Mouse (Mus musculus) heart, embryonic 10.5 days (tissue): ENCODE data around the gene Hist2h2ac. TPM values are rescaled to one million over a fixed set of nuclear protein-coding genes. Genes with fewer than 3 reads are reported as not detected.
"Not testable (repeated sequence)": the region's sequence is repeated elsewhere in the genome, so short reads cannot be mapped to it uniquely, and the experiment has no call there.

ENCODE experiments used
- DNase-seq: peaks from one replicate; pipeline ENCODE4 v3.0.0-alpha.2; 2017; ENCODE audit warnings: low spot score
- H3K27ac ChIP-seq: fragments of 300-500 bp; sonication (generic); 2 replicates; pipeline ENCODE4 v1.5.1; 2016; ENCODE audit warnings: mild to moderate bottlenecking
- H3K27me3 ChIP-seq: fragments of 300-500 bp; sonication (generic); 2 replicates; pipeline ENCODE4 v1.6.1; 2016; ENCODE audit warnings: mild to moderate bottlenecking; ENCODE audit not compliant: poor library complexity, insufficient read depth, severe bottlenecking
- H3K36me3 ChIP-seq: fragments of 300-500 bp; sonication (generic); 2 replicates; pipeline ENCODE4 v1.6.1; 2016; ENCODE audit warnings: mild to moderate bottlenecking, moderate library complexity
- H3K4me1 ChIP-seq: fragments of 300-500 bp; sonication (generic); 2 replicates; pipeline ENCODE4 v1.6.1; 2016; ENCODE audit warnings: mild to moderate bottlenecking
- H3K4me3 ChIP-seq: fragments of 300-500 bp; sonication (generic); 2 replicates; pipeline ENCODE4 v1.5.1; 2016; ENCODE audit warnings: mild to moderate bottlenecking, moderate library complexity
- H3K9me3 ChIP-seq: fragments of 300-500 bp; sonication (generic); 2 replicates; pipeline ENCODE4 v1.6.1; 2016; ENCODE audit warnings: mild to moderate bottlenecking, moderate library complexity
- WGBS: fragments of 180-500 bp; shearing (Covaris S2); methylation state at CpG from one replicate; pipeline ENCODE4 v1.1.7; 2016; 5-methylcytosine and 5-hydroxymethylcytosine counted together
- polyA plus RNA-seq: library from polyadenylated mRNA; unstranded; fragments of >200 nt; fragmentation: Nextera tagmentation; extraction: Ambion mirVana; gene quantifications from 2 replicates; pipeline ENCODE4 v1.2.1, GENCODE M21; 2016

Hist2h2ac gene
- polyA plus RNA-seq, 1 experiment from 2014 or later = 8.2 TPM

- H3K27ac ChIP-seq = peak within 1 kb of the TSS; percentile 95
- not testable (repeated sequence) for H3K9me3 ChIP-seq, H3K27me3 ChIP-seq, H3K36me3 ChIP-seq
- WGBS = under 1% methylated on average over 43 of the region's 88 CpGs
- peak within 1 kb of the TSS; percentile 59 for H3K4me3 ChIP-seq
- peaks cover 37% of the 10 kb centered on the region for H3K4me1 ChIP-seq
- peak; percentile 93 for DNase-seq
Observed at GRCm38 (mm10) chr3:96245003-96245886, 24.6 kb upstream of the Hist2h2ac start, which contains the start of gene Hist2h2aa1. Gene Hist2h2aa1, plus strand, starts transcription at chr3:96245497.

GRCm38 (mm10) chr3:96243921-96244572 is 23.4 kb upstream of the Hist2h2ac start:
- H3K27ac ChIP-seq = peak overlapping the region; percentile 95
- H3K4me1 ChIP-seq = peaks cover 35% of the 10 kb centered on the region
- H3K9me3 ChIP-seq = no peaks in the 10 kb centered on the region
- WGBS = 73% methylated on average over 7 of the region's 7 CpGs
- DNase-seq = no peak
- no peaks in the 10 kb centered on the region for H3K27me3 ChIP-seq
- no peaks in the 10 kb centered on the region for H3K36me3 ChIP-seq
- peak overlapping the region; percentile 59 for H3K4me3 ChIP-seq

DNA sequence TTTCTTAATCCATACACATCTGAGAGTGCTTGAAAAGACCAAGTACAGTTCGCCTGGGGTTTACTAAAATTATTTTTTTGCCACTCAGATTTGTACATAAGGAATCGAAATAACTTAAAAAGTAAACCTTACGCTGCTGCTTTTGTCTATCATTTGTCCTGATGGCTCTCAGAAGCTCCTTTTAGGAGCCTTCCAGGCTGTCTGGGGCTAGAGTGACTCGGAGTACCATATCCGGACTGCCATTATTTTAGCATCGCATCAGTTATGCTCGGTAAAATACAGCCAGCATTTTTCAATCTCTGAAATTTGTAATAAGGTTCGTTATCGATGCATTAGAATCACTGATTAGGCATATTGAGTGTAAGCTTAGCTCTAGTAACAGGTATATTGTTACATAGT is 20.1 kb upstream of the Hist2h2ac start:
- no peaks in the 10 kb centered on the region for H3K9me3 ChIP-seq
- WGBS = 83% methylated on average over 9 of the region's 9 CpGs
- no peaks in the 10 kb centered on the region for H3K27me3 ChIP-seq
- H3K27ac ChIP-seq = peak overlapping the region; percentile 82
- no peaks in the 10 kb centered on the region for H3K36me3 ChIP-seq
- H3K4me1 ChIP-seq = peaks cover 27% of the 10 kb centered on the region
- DNase-seq = no peak
- H3K4me3 ChIP-seq = peak overlapping the region; percentile 31

DNA sequence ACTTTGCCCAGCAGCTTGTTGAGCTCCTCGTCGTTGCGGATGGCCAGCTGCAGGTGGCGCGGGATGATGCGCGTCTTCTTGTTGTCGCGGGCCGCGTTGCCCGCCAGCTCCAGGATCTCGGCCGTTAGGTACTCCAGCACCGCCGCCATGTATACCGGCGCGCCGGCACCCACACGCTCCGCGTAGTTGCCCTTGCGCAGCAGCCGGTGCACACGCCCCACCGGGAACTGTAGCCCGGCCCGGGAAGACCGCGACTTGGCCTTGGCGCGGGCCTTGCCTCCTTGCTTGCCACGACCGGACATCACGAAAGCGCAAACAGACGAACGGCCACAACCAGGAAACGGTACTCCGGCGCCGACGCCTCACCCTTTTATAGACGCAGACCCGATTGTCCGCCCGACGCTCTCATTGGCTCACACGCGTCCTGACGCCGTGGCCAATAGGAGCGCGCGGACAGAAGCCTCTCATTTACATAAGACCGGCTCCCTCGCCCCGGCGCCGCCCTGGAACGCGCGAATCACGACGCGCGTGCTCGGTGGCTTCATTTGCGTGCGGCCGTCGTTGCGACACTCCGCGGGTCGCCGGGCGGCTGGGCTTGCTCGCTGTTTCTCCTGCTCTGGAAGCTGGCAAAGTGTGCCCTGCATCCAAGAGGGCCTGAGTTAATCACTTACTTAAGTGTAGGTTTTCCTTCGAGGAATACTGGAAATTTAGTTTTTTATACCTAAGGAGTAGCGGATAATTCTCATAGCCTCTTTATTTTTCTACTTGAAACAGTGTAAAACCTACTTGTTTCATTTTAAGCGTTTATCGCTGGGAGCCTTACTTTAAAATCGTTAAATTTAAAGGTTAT is 19.5 kb upstream of the Hist2h2ac start, which contains the start of gene Hist2h2aa2:
Gene Hist2h2aa2 (minus strand): TSS at position 328 of the 850 bp plus-strand sequence.
- H3K36me3 ChIP-seq, H3K9me3 ChIP-seq, H3K27me3 ChIP-seq: not testable (repeated sequence)
- 4% methylated on average over 31 of the region's 85 CpGs for WGBS
- peak within 1 kb of the TSS; percentile 82 for H3K27ac ChIP-seq
- DNase-seq = peak; percentile 88
- peak within 1 kb of the TSS; percentile 41 for H3K4me3 ChIP-seq
- H3K4me1 ChIP-seq = peaks cover 27% of the 10 kb centered on the region

GRCm38 (mm10) chr3:96238954-96239793 is 18.5 kb upstream of the Hist2h2ac start, which contains the start of gene Hist2h3c2:
Gene Hist2h3c2, minus strand, starts transcription at chr3:96239127.
- H3K9me3 ChIP-seq, H3K27me3 ChIP-seq, H3K36me3 ChIP-seq, DNase-seq: not testable (repeated sequence)
- H3K4me1 ChIP-seq = peaks cover 21% of the 10 kb centered on the region
- peak within 1 kb of the TSS; percentile 84 for H3K27ac ChIP-seq
- WGBS = under 1% methylated on average over 11 of the region's 68 CpGs
- H3K4me3 ChIP-seq = peak within 1 kb of the TSS; percentile 64

- DNase-seq = no peak
- H3K27ac ChIP-seq = peak overlapping the region; percentile 84
- H3K9me3 ChIP-seq = no peaks in the 10 kb centered on the region
- peak overlapping the region; percentile 64 for H3K4me3 ChIP-seq
- WGBS = 2% methylated on average over 12 of the region's 12 CpGs
- peaks cover 15% of the 10 kb centered on the region; the same call in 1 of the 2 replicates for H3K4me1 ChIP-seq
- no peaks in the 10 kb centered on the region for H3K27me3 ChIP-seq
- H3K36me3 ChIP-seq = no peaks in the 10 kb centered on the region
Observed at GRCm38 (mm10) chr3:96237904-96238511, 17.3 kb upstream of the Hist2h2ac start.

- H3K27ac ChIP-seq = peak overlapping the region; percentile 84
- H3K27me3 ChIP-seq = no peaks in the 10 kb centered on the region
- no peaks in the 10 kb centered on the region for H3K9me3 ChIP-seq
- WGBS = 28% methylated on average over 7 of the region's 7 CpGs
- peak overlapping the region; percentile 64 for H3K4me3 ChIP-seq
- DNase-seq = no peak
- H3K4me1 ChIP-seq = peaks cover 15% of the 10 kb centered on the region; the same call in 1 of the 2 replicates
- no peaks in the 10 kb centered on the region for H3K36me3 ChIP-seq
Observed at GRCm38 (mm10) chr3:96237335-96237903, 16.7 kb upstream of the Hist2h2ac start.

GRCm38 (mm10) chr3:96236834-96237334 is 16.2 kb upstream of the Hist2h2ac start:
- H3K27me3 ChIP-seq = no peaks in the 10 kb centered on the region
- H3K9me3 ChIP-seq = no peaks in the 10 kb centered on the region
- WGBS = 77% methylated on average over 4 of the region's 4 CpGs
- peak; percentile 77 for DNase-seq
- H3K4me1 ChIP-seq = peaks cover 15% of the 10 kb centered on the region; the same call in 1 of the 2 replicates
- H3K4me3 ChIP-seq = peak overlapping the region; percentile 64
- H3K36me3 ChIP-seq = no peaks in the 10 kb centered on the region
- peak overlapping the region; percentile 84; the same call in 1 of the 2 replicates for H3K27ac ChIP-seq

GRCm38 (mm10) chr3:96235836-96236235 is 15.2 kb upstream of the Hist2h2ac start:
- no peak overlapping the region for H3K4me3 ChIP-seq
- H3K27me3 ChIP-seq = no peaks in the 10 kb centered on the region
- 47% methylated on average over 3 of the region's 3 CpGs for WGBS
- H3K9me3 ChIP-seq = no peaks in the 10 kb centered on the region
- peaks cover 17% of the 10 kb centered on the region; the same call in 1 of the 2 replicates for H3K4me1 ChIP-seq
- DNase-seq = no peak
- no peak overlapping the region for H3K27ac ChIP-seq
- H3K36me3 ChIP-seq = no peaks in the 10 kb centered on the region

- Histone ChIP-seq H3K36me3 (no peaks in the 10 kb centered on the region), H3K4me1 (peaks cover 14% of the 10 kb centered on the region; the same call in 1 of the 2 replicates), H3K9me3 (no peaks in the 10 kb centered on the region), H3K4me3 (no peak overlapping the region), H3K27ac (no peak overlapping the region), H3K27me3 (no peaks in the 10 kb centered on the region)
- no peak for DNase-seq
- 74% methylated on average over 2 of the region's 2 CpGs for WGBS
Observed at GRCm38 (mm10) chr3:96234914-96235313, 14.2 kb upstream of the Hist2h2ac start.

DNA sequence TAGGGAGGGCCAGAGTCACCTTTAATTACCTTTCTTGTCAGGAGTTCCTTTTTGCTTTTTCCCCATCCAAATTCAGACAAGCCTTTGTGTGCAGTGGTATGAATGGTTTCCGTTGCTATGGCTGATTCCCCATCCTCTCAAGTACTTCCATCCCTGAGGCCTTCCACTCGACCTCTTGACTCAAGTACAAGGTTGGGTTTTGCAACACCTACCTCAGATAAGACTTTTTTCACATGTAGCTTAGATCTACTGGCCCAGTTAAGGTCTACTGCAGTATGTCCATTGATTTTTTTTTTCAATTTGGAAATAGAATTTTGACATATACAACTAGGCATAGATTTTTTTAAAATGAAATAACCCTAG is 11.1 kb upstream of the Hist2h2ac start:
- no peaks in the 10 kb centered on the region for H3K36me3 ChIP-seq
- H3K4me3 ChIP-seq = no peak overlapping the region
- WGBS = 49% methylated on average over 2 of the region's 2 CpGs
- H3K4me1 ChIP-seq = peaks cover 12% of the 10 kb centered on the region
- no peak overlapping the region for H3K27ac ChIP-seq
- DNase-seq = no peak
- H3K9me3 ChIP-seq = no peaks in the 10 kb centered on the region
- no peaks in the 10 kb centered on the region for H3K27me3 ChIP-seq
